Mouse (Mus musculus) stomach, postnatal 0 days (tissue): ENCODE measurements around the gene Ppard. TPM values are rescaled to one million over a fixed set of nuclear protein-coding genes. Genes with fewer than 3 reads are reported as not detected.

ENCODE experiments used
- ATAC-seq: fragments of 200-750 bp; cut with Nextera tagmentation; 2 replicates; pipeline ENCODE4 v1.8.0; 2017; ENCODE audit not compliant: low FRiP score, low TSS enrichment
- DNase-seq: peaks from one replicate; pipeline ENCODE4 v3.0.0-alpha.2; 2016; ENCODE audit warnings: low spot score
- H3K27ac ChIP-seq: fragments of 300-500 bp; sonication (generic); replicated peaks from 2 replicates; pipeline ENCODE4 v1.5.1; 2014; ENCODE audit warnings: mild to moderate bottlenecking, control low read depth
- H3K27me3 ChIP-seq: fragments of 300-500 bp; sonication (generic); 2 replicates; pipeline ENCODE4 v1.6.1; 2014; ENCODE audit warnings: low read length; ENCODE audit not compliant: control insufficient read depth, insufficient read depth
- H3K36me3 ChIP-seq: fragments of 300-500 bp; sonication (generic); 2 replicates; pipeline ENCODE4 v1.6.1; 2014; ENCODE audit warnings: low read length, mixed read lengths; ENCODE audit not compliant: control insufficient read depth, insufficient read depth
- H3K4me1 ChIP-seq: fragments of 300-500 bp; sonication (generic); replicated peaks from 2 replicates; pipeline ENCODE4 v1.6.1; 2014; ENCODE audit warnings: antibody characterized with exemption; ENCODE audit not compliant: control insufficient read depth, insufficient read depth
- H3K4me2 ChIP-seq: fragments of 300-500 bp; sonication (generic); replicated peaks from 2 replicates; pipeline ENCODE4 v1.6.1; 2014; ENCODE audit warnings: low read depth, mild to moderate bottlenecking, control low read depth, moderate library complexity
- H3K4me3 ChIP-seq: fragments of 300-500 bp; sonication (generic); 2 replicates; pipeline ENCODE4 v1.5.1; 2014; ENCODE audit warnings: low read depth, low read length, control low read depth
- H3K9ac ChIP-seq: fragments of 300-500 bp; sonication (generic); 2 replicates; pipeline ENCODE4 v1.6.1; 2014; ENCODE audit warnings: mild to moderate bottlenecking, low read length, control low read depth, mixed read lengths
- H3K9me3 ChIP-seq: fragments of 300-500 bp; sonication (generic); 2 replicates; pipeline ENCODE4 v1.6.1; 2016; ENCODE audit warnings: low read length; ENCODE audit not compliant: control insufficient read depth
- CTCF ChIP-seq: IDR thresholded peaks from 2 replicates; pipeline ENCODE4 v1.5.1; 2016; ENCODE audit warnings: antibody characterized with exemption, low read depth, mild to moderate bottlenecking, moderate library complexity
- EP300 ChIP-seq: optimal IDR thresholded peaks from 2 replicates; pipeline ENCODE3; 2016; ENCODE audit warnings: antibody characterized with exemption
- WGBS: fragments of 180-500 bp; shearing (Covaris S2); extraction: QIAGEN DNeasy Blood & Tissue Kit; methylation state at CpG from one replicate; pipeline ENCODE4 v1.1.7; 2014; 5-methylcytosine and 5-hydroxymethylcytosine counted together
- polyA plus RNA-seq: library from polyadenylated mRNA; unstranded; fragments of >200 nt; fragmentation: Nextera tagmentation; extraction: Ambion mirVana; gene quantifications from 2 replicates; pipeline ENCODE4 v1.2.1, GENCODE M21; 2015

Gene Ppard
- polyA plus RNA-seq, 1 experiment from 2014 or later: 3.4 TPM

GRCm38 (mm10) chr17:28312232-28313211 lies 80.0 kb downstream of the Ppard start:
- DNase-seq: peak; percentile 44
- WGBS: 27% methylated on average over 15 of the region's 17 CpGs
- peak; percentile 27 for TF ChIP-seq EP300
- peak; percentile 59 for TF ChIP-seq CTCF
- ATAC-seq: 0 out of 2 replicates have a peak, but pooled peaks have one; percentile 0
- peaks cover 4% of the 10 kb centered on the region; the same call in 1 of the 2 replicates for H3K36me3 ChIP-seq
- H3K4me1 ChIP-seq: 0 out of 2 replicates have a peak, but pooled peaks cover 3% of the 10 kb centered on the region
- 0 out of 2 replicates have a peak overlapping the region, but pooled peaks have one; percentile 24 for H3K27ac ChIP-seq
- no peak overlapping the region for H3K9ac ChIP-seq
- H3K4me3 ChIP-seq: peak overlapping the region; percentile 72; the same call in 1 of the 2 replicates
- H3K9me3 ChIP-seq: no peaks in the 10 kb centered on the region
- H3K27me3 ChIP-seq: no peaks in the 10 kb centered on the region
- peak overlapping the region; percentile 32; the same call in 1 of the 2 replicates for H3K4me2 ChIP-seq

- Histone ChIP-seq H3K9ac (peak within 1 kb of the TSS; percentile 93), H3K4me1 (0 out of 2 replicates have a peak, but pooled peaks cover 3% of the 10 kb centered on the region), H3K9me3 (no peaks in the 10 kb centered on the region), H3K4me2 (peak within 1 kb of the TSS; percentile 83), H3K36me3 (peaks cover 4% of the 10 kb centered on the region; the same call in 1 of the 2 replicates), H3K4me3 (peak within 1 kb of the TSS; percentile 72), H3K27ac (peak within 1 kb of the TSS; percentile 97), H3K27me3 (no peaks in the 10 kb centered on the region)
- TF ChIP-seq CTCF (no peak), EP300 (no peak)
- peak; percentile 100 for DNase-seq
- WGBS: under 1% methylated on average over 69 of the region's 69 CpGs
- peak; percentile 98 for ATAC-seq
Measured at GRCm38 (mm10) chr17:28313212-28313879, 80.8 kb downstream of the Ppard start, which contains the start of gene Fance. Gene Fance, plus strand, starts transcription at chr17:28313519.

DNA sequence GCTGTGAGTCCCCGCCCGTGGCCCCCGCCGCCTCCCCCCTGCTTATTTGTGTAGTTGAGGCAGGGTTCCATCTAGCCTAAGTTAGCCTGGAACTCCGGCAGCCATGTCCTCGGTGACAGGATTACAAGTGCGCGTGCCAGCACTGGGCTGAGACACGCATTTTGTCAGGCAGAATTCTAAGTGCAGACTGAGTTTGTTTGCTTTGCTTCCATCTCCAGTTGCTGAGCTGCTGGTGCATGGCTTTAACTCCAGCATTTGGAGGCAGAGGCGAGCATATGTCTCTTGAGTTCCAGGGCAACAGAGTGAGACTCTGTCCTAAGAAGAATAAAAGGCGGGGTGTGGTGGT lies 81.4 kb downstream of the Ppard start:
- DNase-seq (no peak), ATAC-seq (no peak; the same call in 1 of the 2 replicates)
- Histone ChIP-seq H3K27me3 (no peaks in the 10 kb centered on the region), H3K4me2 (peak overlapping the region; percentile 83), H3K4me3 (peak overlapping the region; percentile 72), H3K9ac (peak overlapping the region; percentile 93), H3K4me1 (0 out of 2 replicates have a peak, but pooled peaks cover 3% of the 10 kb centered on the region), H3K36me3 (peaks cover 4% of the 10 kb centered on the region; the same call in 1 of the 2 replicates), H3K27ac (peak overlapping the region; percentile 97), H3K9me3 (no peaks in the 10 kb centered on the region)
- under 1% methylated on average over 11 of the region's 11 CpGs for WGBS
- TF ChIP-seq EP300: no peak
- TF ChIP-seq CTCF: no peak

- TF ChIP-seq EP300 (no peak), CTCF (no peak)
- H3K4me3 ChIP-seq: no peak overlapping the region
- H3K36me3 ChIP-seq: peaks cover 9% of the 10 kb centered on the region; the same call in 1 of the 2 replicates
- no peak overlapping the region for H3K9ac ChIP-seq
- no peaks in the 10 kb centered on the region for H3K27me3 ChIP-seq
- WGBS: 88% methylated on average over 20 of the region's 20 CpGs
- no peak for ATAC-seq
- no peaks in the 10 kb centered on the region for H3K9me3 ChIP-seq
- H3K27ac ChIP-seq: no peak overlapping the region
- H3K4me1 ChIP-seq: 0 out of 2 replicates have a peak, but pooled peaks cover 3% of the 10 kb centered on the region
- H3K4me2 ChIP-seq: no peak overlapping the region
- no peak for DNase-seq
Measured at GRCm38 (mm10) chr17:28315611-28316160, 83.2 kb downstream of the Ppard start.

DNA sequence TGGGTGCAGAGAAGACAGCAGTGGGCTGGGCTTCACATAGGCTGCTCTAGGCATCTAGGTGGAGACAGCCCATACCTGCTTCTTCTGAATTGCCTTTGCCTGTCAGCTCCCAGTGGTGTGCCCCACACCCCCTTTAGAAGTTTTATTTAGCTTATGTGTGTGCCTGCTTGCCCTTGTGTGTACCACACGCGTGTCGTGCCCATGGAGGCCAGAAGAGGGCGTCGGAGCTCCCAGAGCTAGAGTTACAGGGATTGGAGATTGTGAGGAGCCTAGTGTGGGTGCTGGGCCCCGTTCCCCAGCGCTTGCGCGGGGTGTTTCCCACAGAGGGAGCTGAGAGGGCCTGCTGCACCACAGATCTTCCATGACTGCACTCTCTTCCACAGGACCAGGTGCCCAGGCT lies 84.0 kb downstream of the Ppard start:
- WGBS: 91% methylated on average over 9 of the region's 9 CpGs
- peak; percentile 38; the same call in 1 of the 2 replicates for TF ChIP-seq CTCF
- no peak for TF ChIP-seq EP300
- H3K9me3 ChIP-seq: no peaks in the 10 kb centered on the region

More for the DNA sequence above, 84.0 kb downstream of the Ppard start:
- no peak overlapping the region for H3K4me2 ChIP-seq
- H3K4me1 ChIP-seq: 0 out of 2 replicates have a peak, but pooled peaks cover 3% of the 10 kb centered on the region
- no peak overlapping the region for H3K27ac ChIP-seq
- no peak overlapping the region for H3K9ac ChIP-seq
- ATAC-seq (no peak), DNase-seq (no peak)
- peaks cover 14% of the 10 kb centered on the region; the same call in 1 of the 2 replicates for H3K36me3 ChIP-seq
- no peak overlapping the region for H3K4me3 ChIP-seq
- no peaks in the 10 kb centered on the region for H3K27me3 ChIP-seq
